In the genomic region with DNA sequence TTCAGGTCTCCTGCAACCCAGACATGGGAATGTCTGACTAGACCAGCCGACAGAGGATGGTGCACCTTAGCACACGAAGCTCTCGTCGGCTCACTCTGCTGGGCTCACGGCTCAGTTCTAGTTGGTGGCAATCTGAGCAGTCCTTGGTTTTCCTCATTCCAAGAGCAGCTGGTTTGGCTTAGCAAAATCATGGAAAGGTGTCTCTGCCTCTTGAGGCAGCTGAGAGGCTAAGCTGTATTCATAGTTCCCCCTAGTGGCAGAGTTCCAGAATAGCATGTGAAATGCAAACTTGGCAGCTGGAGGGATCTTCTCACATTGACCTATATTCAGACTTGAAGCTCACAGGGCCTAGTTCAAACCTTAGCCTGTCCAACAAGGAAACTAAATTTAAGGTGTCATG, we compare ENCODE assay signal across 9 mouse cellular contexts. TPM values are rescaled to one million over a fixed set of nuclear protein-coding genes. Genes with fewer than 3 reads are reported as not detected.
A peak's percentile ranks its signal among the peaks of the same experiment; 100 is the strongest.
DNase-seq lines count a peak whose midpoint lies in the region; ATAC-seq and TF ChIP-seq lines count a peak whose summit lies in the region.
"Had no signal": no experiment of that assay in that cellular context is flagged by ENCODE, and none has a peak within 500 bp of the region (broad histone marks: within the 10 kb centered on the region; RNA-seq: fewer than 3 reads in every experiment).

No protein-coding gene starts in this region.

- peak; percentile 76 for TF ChIP-seq CTCF in kidney, adult 2 months (conservative IDR thresholded peaks at IDR 0.05; ENCODE audit: insufficient read depth, insufficient read length, low read depth, low read length)
- TF ChIP-seq CTCF in CH12.LX (conservative IDR thresholded peaks at IDR 0.05 in 1 of 2, IDR thresholded peaks at IDR 0.05 in 1 of 2; ENCODE audit: low read depth in 2 of 2, low read length in 2 of 2), result peak; percentile 90 to 92

- no peak overlapping the region for H3K4me2 ChIP-seq in CH12.LX (ENCODE audit: insufficient read depth, low read depth, poor library complexity, severe bottlenecking)
- H3K4me2 ChIP-seq in forebrain, embryonic 15.5 days (replicated peaks), result no peak overlapping the region
- H3K4me2 ChIP-seq: embryonic facial prominence, embryonic 12.5 days had no signal

- H3K4me3 ChIP-seq in kidney, adult 2 months (ENCODE audit: insufficient read depth, low read depth, low read length), result no peak overlapping the region
- H3K4me3 ChIP-seq in CH12.LX (replicated peaks in 1 of 3; ENCODE audit: low read depth in 2 of 3, low read length in 2 of 3, poor library complexity in 1 of 3), result no peak overlapping the region
- H3K4me3 ChIP-seq in forebrain, embryonic 15.5 days, result no peak overlapping the region
- no peak overlapping the region for H3K4me3 ChIP-seq in limb, embryonic 10.5 days
- H3K4me3 ChIP-seq: embryonic facial prominence, embryonic 12.5 days had no signal

- no peaks in the 10 kb centered on the region for H3K27me3 ChIP-seq in kidney, adult 2 months (replicated peaks; ENCODE audit: control insufficient read depth, insufficient read depth, low read length)
- no peaks in the 10 kb centered on the region for H3K27me3 ChIP-seq in CH12.LX (replicated peaks)
- no peaks in the 10 kb centered on the region for H3K27me3 ChIP-seq in forebrain, embryonic 15.5 days
- 0 out of 2 replicates have a peak, but pooled peaks cover 8% of the 10 kb centered on the region for H3K27me3 ChIP-seq in limb, embryonic 10.5 days (ENCODE audit: low read depth, poor library complexity, severe bottlenecking)
- H3K27me3 ChIP-seq: embryonic facial prominence, embryonic 12.5 days had no signal

- DNase-seq in kidney, adult 2 months, result peak; percentile 71
- no peak for DNase-seq in kidney, postnatal 25 days
- DNase-seq in CH12.LX (ENCODE audit: extremely low read depth), result peak; percentile 83
- DNase-seq in cerebellum, adult 11 months, result peak; percentile 34
- peak; percentile 77 for DNase-seq in limb, embryonic 10.5 days (ENCODE audit: low spot score)
- DNase-seq in naive thymus-derived CD4-positive, alpha-beta T cell, adult 2 months (ENCODE audit: low read depth), result peak; percentile 77
- no peak for DNase-seq in spleen, postnatal 4 days (ENCODE audit: low spot score in 2 of 2)

- no peaks in the 10 kb centered on the region for H3K9me3 ChIP-seq in CH12.LX (replicated peaks; ENCODE audit: low read length)
- H3K9me3 ChIP-seq in forebrain, embryonic 15.5 days, result no peaks in the 10 kb centered on the region
- H3K9me3 ChIP-seq in limb, embryonic 10.5 days (replicated peaks), result no peaks in the 10 kb centered on the region
- H3K9me3 ChIP-seq: embryonic facial prominence, embryonic 12.5 days had no signal

- H3K27ac ChIP-seq in kidney, adult 2 months (ENCODE audit: insufficient read depth, low read depth, low read length), result no peak overlapping the region
- no peak overlapping the region for H3K27ac ChIP-seq in CH12.LX (ENCODE audit: insufficient read depth, low read depth)
- no peak overlapping the region for H3K27ac ChIP-seq in forebrain, embryonic 15.5 days (replicated peaks)
- peak overlapping the region; percentile 53; the same call in 1 of the 2 replicates for H3K27ac ChIP-seq in limb, embryonic 10.5 days
- H3K27ac ChIP-seq: embryonic facial prominence, embryonic 12.5 days had no signal

- ATAC-seq in forebrain, embryonic 15.5 days (replicated peaks), result peak; percentile 61

- no peak for TF ChIP-seq POLR2A in kidney, adult 2 months (IDR thresholded peaks at IDR 0.05; ENCODE audit: low read depth, low read length)
- TF ChIP-seq POLR2A in CH12.LX (IDR thresholded peaks at IDR 0.05; ENCODE audit: low read depth, low read length), result no peak

- no peaks in the 10 kb centered on the region for H3K36me3 ChIP-seq in kidney, adult 2 months (ENCODE audit: control insufficient read depth, insufficient read depth, low read length)
- peaks cover 25 to 37% of the 10 kb centered on the region in 2 experiments for H3K36me3 ChIP-seq in CH12.LX (replicated peaks in 1 of 2; ENCODE audit: control insufficient read depth in 1 of 2, insufficient read depth in 1 of 2, low read length in 1 of 2)
- H3K36me3 ChIP-seq in forebrain, embryonic 15.5 days, result peaks cover 19% of the 10 kb centered on the region
- H3K36me3 ChIP-seq in limb, embryonic 10.5 days, result peaks cover 32% of the 10 kb centered on the region

- WGBS in kidney, adult 2 months, result 21% methylated on average over 5 of the region's 5 CpGs
- WGBS in forebrain, embryonic 15.5 days, result 18% methylated on average over 5 of the region's 5 CpGs
- WGBS in limb, embryonic 10.5 days, result 22% methylated on average over 5 of the region's 5 CpGs

- no peak for TF ChIP-seq EP300 in CH12.LX (IDR thresholded peaks at IDR 0.05; ENCODE audit: low read length)

- H3K4me1 ChIP-seq in kidney, adult 2 months (ENCODE audit: control insufficient read depth, insufficient read depth, low read length), result peaks cover 3% of the 10 kb centered on the region
- H3K4me1 ChIP-seq in CH12.LX (ENCODE audit: control insufficient read depth in 1 of 2, insufficient read depth in 2 of 2), result peaks cover 9 to 14% of the 10 kb centered on the region in 2 experiments; a peak in 3 of 4 replicates
- H3K4me1 ChIP-seq in forebrain, embryonic 15.5 days, result peaks cover 23% of the 10 kb centered on the region
- H3K4me1 ChIP-seq in limb, embryonic 10.5 days, result peaks cover 32% of the 10 kb centered on the region

- no peak overlapping the region for H3K9ac ChIP-seq in CH12.LX (ENCODE audit: insufficient read depth, low read depth)
- no peak overlapping the region for H3K9ac ChIP-seq in forebrain, embryonic 15.5 days (replicated peaks)
- H3K9ac ChIP-seq: embryonic facial prominence, embryonic 12.5 days had no signal

- TF ChIP-seq RAD21 in CH12.LX (IDR thresholded peaks at IDR 0.05; ENCODE audit: low read depth, low read length), result peak; percentile 91

- dilution Hi-C loops in CH12.LX (cut with MboI; ENCODE audit: extremely low pct_ligation_motif_present, extremely low pct_unique_long_range_greater_than_20kb, low sequenced_read_pairs), result no loop called here

- no peaks in the 10 kb centered on the region for H3K79me2 ChIP-seq in CH12.LX (replicated peaks; ENCODE audit: control insufficient read depth, extremely low read depth, insufficient read depth, poor library complexity, severe bottlenecking)

- in situ Hi-C loops in CH12.LX (cut with MboI; ENCODE audit: low pct_ligation_motif_present, low pct_unique_long_range_greater_than_20kb, low sequenced_read_pairs), result loop anchor here (5.0 kb wide), 1 partner anchor 199 kb away; no protein-coding TSS in a partner anchor

TF ChIP-seq in CH12.LX, 34 proteins besides CTCF, POLR2A, EP300 and RAD21:
- no peak for TF ChIP-seq TBP (conservative IDR thresholded peaks at IDR 0.05; ENCODE audit: low read depth, low read length)
- TF ChIP-seq CHD2 (IDR thresholded peaks at IDR 0.05; ENCODE audit: low read length), result no peak
- TF ChIP-seq SMC3 (IDR thresholded peaks at IDR 0.05; ENCODE audit: low read depth, low read length), result peak; percentile 92
- TF ChIP-seq BHLHE40 (IDR thresholded peaks at IDR 0.05; ENCODE audit: low read depth, low read length), result no peak
- no peak for TF ChIP-seq MXI1 (IDR thresholded peaks at IDR 0.05; ENCODE audit: low read depth, low read length)
- TF ChIP-seq ZNF384 (IDR thresholded peaks at IDR 0.05; ENCODE audit: low read depth, low read length), result 0 out of 2 replicates have a peak, but pooled peaks have one; percentile 19
- peak; percentile 88 for TF ChIP-seq ZC3H11A (IDR thresholded peaks at IDR 0.05; ENCODE audit: low read depth, low read length)
- TF ChIP-seq SIN3A (IDR thresholded peaks at IDR 0.05; ENCODE audit: low read length), result peak; percentile 62
- TF ChIP-seq MEF2A (IDR thresholded peaks at IDR 0.05; ENCODE audit: borderline replicate concordance, low read depth, low read length), result peak; percentile 54; the same call in 1 of the 2 replicates
- TF ChIP-seq IRF4 (IDR thresholded peaks at IDR 0.05; ENCODE audit: low read depth, low read length), result peak; percentile 77
- TF ChIP-seq USF1 (IDR thresholded peaks at IDR 0.05; ENCODE audit: low read depth, low read length), result no peak
- peak; percentile 16; the same call in 1 of the 2 replicates for TF ChIP-seq NELFE (IDR thresholded peaks at IDR 0.05; ENCODE audit: low read depth, low read length)
- TF ChIP-seq KAT2A (IDR thresholded peaks at IDR 0.05; ENCODE audit: insufficient replicate concordance, low read length), result no peak
- peak; percentile 54; the same call in 1 of the 2 replicates for TF ChIP-seq TCF12 (IDR thresholded peaks at IDR 0.05; ENCODE audit: low read depth, low read length)

RNA-seq across cellular contexts. Expression of a gene that starts 8.6 kb away (rescaled TPM):
- polyA plus RNA-seq in kidney, adult 2 months (2012; rRNA removed), result 0.78 and 1.2 TPM in 2 replicates
- total RNA-seq in CH12.LX (2012; rRNA removed) (0.50 and 1.3 TPM in 2 replicates), CH12.LX (2014; rRNA removed) (0.68 and 0.74 TPM in 2 replicates)
- polyA plus RNA-seq in CH12.LX (2012; ENCODE audit: insufficient read length, low read depth), result 1.4 and 1.9 TPM in 2 replicates
- 21.3 and 24.9 TPM in 2 replicates for polyA plus RNA-seq in forebrain, embryonic 15.5 days (2015; fragmentation: Nextera tagmentation; extraction: Ambion mirVana)
- 2.0 and 3.2 TPM in 2 replicates for polyA plus RNA-seq in limb, embryonic 10.5 days (2016; fragmentation: Nextera tagmentation; extraction: Ambion mirVana)

RNA-seq across cellular contexts. Expression of a gene that starts 17.4 kb away (rescaled TPM):
- 21.5 and 23.5 TPM in 2 replicates for polyA plus RNA-seq in kidney, adult 2 months (2012; rRNA removed)
- total RNA-seq in CH12.LX (2012; rRNA removed) (97.2 and 123 TPM in 2 replicates), CH12.LX (2014; rRNA removed) (135 and 143 TPM in 2 replicates)
- polyA plus RNA-seq in CH12.LX (2012; ENCODE audit: insufficient read length, low read depth), result 107 and 110 TPM in 2 replicates
- polyA plus RNA-seq in forebrain, embryonic 15.5 days (2015; fragmentation: Nextera tagmentation; extraction: Ambion mirVana), result 126 and 128 TPM in 2 replicates
- 239 and 250 TPM in 2 replicates for polyA plus RNA-seq in limb, embryonic 10.5 days (2016; fragmentation: Nextera tagmentation; extraction: Ambion mirVana)

RNA-seq across cellular contexts. Expression of a gene that starts 22.0 kb away (rescaled TPM):
- 219 and 228 TPM in 2 replicates for polyA plus RNA-seq in kidney, adult 2 months (2012; rRNA removed)
- total RNA-seq in CH12.LX (2012; rRNA removed) (69.1 and 75.1 TPM in 2 replicates), CH12.LX (2014; rRNA removed) (86.1 and 89.1 TPM in 2 replicates)
- 60.4 and 67.9 TPM in 2 replicates for polyA plus RNA-seq in CH12.LX (2012; ENCODE audit: insufficient read length, low read depth)
- 96.2 and 96.4 TPM in 2 replicates for polyA plus RNA-seq in forebrain, embryonic 15.5 days (2015; fragmentation: Nextera tagmentation; extraction: Ambion mirVana)
- 47.9 and 52.9 TPM in 2 replicates for polyA plus RNA-seq in limb, embryonic 10.5 days (2016; fragmentation: Nextera tagmentation; extraction: Ambion mirVana)

Comparison
In these comparisons a context has a peak if more than half of its experiments do, and no peak if none do; other contexts are left out.
1. DNase-seq: peak in kidney, adult 2 months (single experiment), CH12.LX (single experiment), cerebellum, adult 11 months (single experiment), limb, embryonic 10.5 days (single experiment) and naive thymus-derived CD4-positive, alpha-beta T cell, adult 2 months (single experiment); none in kidney, postnatal 25 days (0 of 2) and spleen, postnatal 4 days (0 of 2).